Mouse (Mus musculus) MEL (cell line): ENCODE measurements around the gene Nucb1.

Experiments used
- CHD1 ChIP-seq: IDR thresholded peaks from 2 replicates; pipeline ENCODE4 v1.6.1; 2012; ENCODE audit warnings: low read depth, mild to moderate bottlenecking, inconsistent platforms, low read length, improper control_type of control experiment
- CTCF ChIP-seq, 3 experiments: IDR thresholded peaks in 2 of 3; conservative IDR thresholded peaks in 1 of 3; 2 replicates each; pipeline ENCODE4 v1.5.1; 2011 to 2012; ENCODE audit warnings: low read length in 3 of 3, low read depth in 2 of 3, mild to moderate bottlenecking in 2 of 3, improper control_type of control experiment in 1 of 3, inconsistent platforms in 1 of 3, mixed read lengths in 1 of 3, moderate library complexity in 1 of 3; ENCODE audit not compliant: control insufficient read depth in 1 of 3, insufficient read depth in 1 of 3, poor library complexity in 1 of 3, severe bottlenecking in 1 of 3
- ELF1 ChIP-seq: IDR thresholded peaks from 2 replicates; pipeline ENCODE4 v1.6.1; 2014; ENCODE audit warnings: low read depth, mild to moderate bottlenecking, inconsistent platforms, low read length, improper control_type of control experiment, moderate library complexity
- ETS1 ChIP-seq: IDR thresholded peaks from 2 replicates; pipeline ENCODE4 v1.6.1; 2012; ENCODE audit warnings: low read depth, mild to moderate bottlenecking, inconsistent platforms, low read length, improper control_type of control experiment, moderate library complexity
- KAT2A ChIP-seq: conservative IDR thresholded peaks from 2 replicates; pipeline ENCODE4 v1.6.1; 2012; ENCODE audit warnings: low read depth, low read length, improper control_type of control experiment, inconsistent platforms
- MAX ChIP-seq: IDR thresholded peaks from 2 replicates; pipeline ENCODE4 v1.6.1; 2011; ENCODE audit warnings: low read length, improper control_type of control experiment
- NRF1 ChIP-seq: IDR thresholded peaks from 2 replicates; pipeline ENCODE4 v1.6.1; 2014; ENCODE audit warnings: low read depth, mild to moderate bottlenecking, inconsistent platforms, low read length, improper control_type of control experiment, moderate library complexity; ENCODE audit not compliant: poor library complexity, insufficient read depth, severe bottlenecking
- POLR2A ChIP-seq, 2 experiments: IDR thresholded peaks; 2 replicates each; pipeline ENCODE4 v1.6.1; 2011 to 2012; ENCODE audit warnings: low read length in 2 of 2, mild to moderate bottlenecking in 2 of 2, control low read depth in 1 of 2, improper control_type of control experiment in 1 of 2, low read depth in 1 of 2, moderate library complexity in 1 of 2; ENCODE audit not compliant: control insufficient read depth in 1 of 2, insufficient read depth in 1 of 2, poor library complexity in 1 of 2
- RCOR1 ChIP-seq: IDR thresholded peaks from 2 replicates; pipeline ENCODE4 v1.6.1; 2012; ENCODE audit warnings: low read depth, mild to moderate bottlenecking, inconsistent platforms, low read length, improper control_type of control experiment
- TBP ChIP-seq: IDR thresholded peaks from 2 replicates; pipeline ENCODE4 v1.8.0; 2011; ENCODE audit warnings: low read depth, low read length, improper control_type of control experiment
- USF1 ChIP-seq: IDR thresholded peaks from 2 replicates; pipeline ENCODE4 v1.6.1; 2014; ENCODE audit warnings: low read depth, mild to moderate bottlenecking, inconsistent platforms, low read length, improper control_type of control experiment, moderate library complexity
- ZC3H11A ChIP-seq: IDR thresholded peaks from 2 replicates; pipeline ENCODE4 v1.6.1; 2012; ENCODE audit warnings: low read depth, mild to moderate bottlenecking, inconsistent platforms, low read length, improper control_type of control experiment
- ZMIZ1 ChIP-seq: IDR thresholded peaks from 2 replicates; pipeline ENCODE4 v1.6.1; 2012; ENCODE audit warnings: low read depth, mild to moderate bottlenecking, inconsistent platforms, low read length, improper control_type of control experiment, moderate library complexity

- TF ChIP-seq POLR2A (IDR thresholded peaks at IDR 0.05; ENCODE audit: control insufficient read depth in 1 of 2, insufficient read depth in 1 of 2, low read depth in 1 of 2, low read length in 2 of 2, poor library complexity in 1 of 2) (no peak), ZC3H11A (no peak), ZMIZ1 (no peak), NRF1 (no peak), CTCF (IDR thresholded peaks at IDR 0.05 in 2 of 3, conservative IDR thresholded peaks at IDR 0.05 in 1 of 3; ENCODE audit: control insufficient read depth in 1 of 3, insufficient read depth in 1 of 3, low read depth in 2 of 3, low read length in 3 of 3, poor library complexity in 1 of 3, severe bottlenecking in 1 of 3) (no peak), KAT2A (no peak), MAX (no peak), USF1 (no peak), RCOR1 (no peak), CHD1 (no peak), TBP (no peak), ETS1 (no peak), ELF1 (no peak)
Measured at GRCm38 (mm10) chr7:45463987-45464778, 46.0 kb downstream of the Nucb1 start.
